Mouse (Mus musculus) regulatory T cell (primary cell): ENCODE measurements around the gene Ttc9b.
"Not testable (repeated sequence)": the region's sequence is repeated elsewhere in the genome, so short reads cannot be mapped to it uniquely, and the experiment has no call there.

Source experiments
- in situ Hi-C: fragments of 300-600 bp; cut with MboI, MseI; formaldehyde crosslinking; loops from one replicate; pipeline ENCODE4 v1.15.1; 2025; ENCODE audit warnings: high pct_unique_total_duplicates

Gene Ttc9b

DNA sequence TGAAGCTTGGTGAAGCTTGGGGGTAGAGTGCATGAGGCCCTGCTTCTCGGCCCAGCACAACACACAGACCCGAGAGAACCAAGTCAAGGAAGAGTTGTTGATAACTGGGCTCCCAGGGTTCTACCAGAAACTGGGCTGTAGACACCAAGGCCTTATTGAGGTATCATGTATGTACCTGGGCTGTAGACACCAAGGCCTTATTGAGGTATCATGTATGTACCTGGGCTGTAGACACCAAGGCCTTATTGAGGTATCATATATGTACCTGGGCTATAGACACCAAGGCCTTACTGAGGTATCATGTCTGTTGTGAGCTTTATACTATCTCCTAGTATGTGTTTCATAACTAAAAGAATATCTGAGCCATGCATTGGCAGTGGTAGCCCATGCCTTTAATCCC is 18.6 kb upstream of the Ttc9b start:
- in situ Hi-C loops, result not testable (repeated sequence)

DNA sequence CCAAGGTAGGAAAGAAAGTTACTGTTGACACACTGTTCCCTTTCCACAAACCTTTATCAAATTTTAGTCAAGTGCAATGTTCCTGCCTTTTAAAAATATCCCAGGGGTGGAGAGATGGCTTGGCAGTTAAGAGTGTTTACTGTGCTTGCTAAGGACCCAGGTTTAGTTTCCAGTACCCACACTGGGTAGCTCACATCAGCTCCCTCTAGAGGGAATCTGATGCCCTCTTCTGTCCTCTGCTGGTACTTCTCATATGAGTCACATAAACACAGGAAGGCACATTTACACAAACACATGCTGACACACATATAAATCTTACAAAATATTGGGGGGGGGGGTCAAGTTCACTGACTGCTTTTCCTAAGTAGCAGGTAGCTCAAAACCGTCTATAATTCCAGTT is 9.2 kb upstream of the Ttc9b start:
- in situ Hi-C loops, result no loop called here

DNA sequence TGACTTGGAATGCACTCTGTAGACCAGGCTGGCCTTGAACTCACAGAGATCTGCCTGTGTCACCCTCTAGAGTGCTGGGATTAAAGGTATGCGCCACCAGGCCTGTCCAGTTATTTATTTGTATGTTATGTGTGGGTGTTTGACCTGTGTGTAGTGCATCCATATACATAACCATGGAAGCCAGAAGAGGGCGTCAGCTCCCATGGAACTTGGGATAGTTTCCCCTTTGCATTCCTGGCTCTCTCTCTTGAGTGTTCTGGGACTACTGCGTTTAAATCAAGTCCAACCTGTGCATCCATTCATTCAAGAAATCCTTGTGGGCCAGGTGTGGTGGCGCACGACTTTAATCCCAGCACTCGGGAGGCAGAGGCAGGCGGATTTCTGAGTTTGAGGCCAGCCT is 7.2 kb upstream of the Ttc9b start:
- in situ Hi-C loops, result no loop called here

DNA sequence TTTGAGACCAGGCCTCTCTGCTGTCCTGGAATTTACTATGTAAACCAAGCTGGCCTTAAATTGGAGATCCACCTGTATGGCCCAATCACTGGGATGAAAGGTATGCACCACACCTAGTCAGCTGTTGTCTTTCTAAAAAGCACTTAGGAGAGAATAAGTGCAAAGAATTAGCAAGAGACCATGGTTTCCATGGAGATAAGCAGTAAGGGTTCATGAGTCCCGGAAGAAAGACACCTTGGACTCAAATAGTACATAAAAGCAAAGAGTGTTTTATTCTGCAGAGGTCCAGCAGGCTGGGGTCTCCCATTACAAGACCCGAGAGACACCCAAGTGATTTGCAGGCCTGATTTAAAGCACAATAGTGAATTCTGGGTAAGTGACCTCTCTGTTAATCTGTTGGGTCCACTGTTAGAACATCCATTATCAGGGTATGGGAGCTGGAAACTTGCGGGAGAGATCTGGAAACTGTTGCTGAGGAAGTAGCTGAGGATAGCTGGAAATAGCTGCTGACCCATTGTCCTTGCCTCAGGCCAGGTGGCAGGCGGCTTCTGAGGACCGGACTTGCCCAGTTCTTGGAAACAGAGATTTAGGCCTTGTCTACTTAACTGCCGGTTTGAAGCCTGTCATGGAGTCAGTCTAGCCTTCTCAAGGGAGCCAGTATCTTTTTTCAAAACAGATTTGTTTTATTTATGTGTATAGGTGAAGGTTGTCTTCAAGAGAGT is 6.3 kb upstream of the Ttc9b start:
- in situ Hi-C loops, result no loop called here

DNA sequence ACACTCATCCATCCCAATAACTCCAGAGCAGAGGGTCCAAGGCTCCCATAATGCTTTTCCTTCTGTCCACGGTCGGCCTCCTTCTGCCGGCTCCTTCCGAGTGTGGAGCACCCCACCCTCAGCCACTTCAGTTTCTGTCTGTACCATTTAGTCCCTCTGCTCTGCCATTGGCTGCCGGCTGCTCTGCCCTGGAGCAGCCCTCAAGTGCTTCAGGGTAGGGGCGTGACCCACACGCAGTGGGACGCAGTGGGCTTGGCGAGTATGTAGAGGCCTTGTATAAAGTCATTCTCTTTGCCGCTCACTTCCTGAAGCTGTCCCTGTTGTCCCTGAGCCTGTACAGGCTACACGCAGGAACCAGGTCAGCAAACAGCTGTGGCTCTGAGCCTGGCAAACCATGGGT is 4.0 kb upstream of the Ttc9b start:
- in situ Hi-C loops, result no loop called here

DNA sequence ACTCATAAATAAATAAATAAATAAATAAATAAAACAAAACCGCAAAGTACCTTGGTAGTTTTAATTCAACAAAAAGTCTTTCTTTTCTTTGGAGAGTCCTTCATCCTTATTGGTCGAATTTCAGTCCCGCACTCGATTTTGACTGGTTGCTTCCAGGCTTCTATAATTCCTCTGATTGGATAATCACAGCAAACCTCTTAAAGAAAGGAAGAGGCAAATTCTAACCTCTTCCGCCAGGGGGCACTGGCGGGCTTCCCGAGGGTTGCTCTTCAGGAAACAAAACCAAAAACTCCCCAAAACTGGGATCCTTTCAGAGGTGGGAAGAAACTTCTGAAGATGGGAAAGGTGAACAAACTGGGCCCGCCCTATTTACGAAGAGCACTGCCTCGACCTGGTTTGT is 2.8 kb upstream of the Ttc9b start:
- in situ Hi-C loops, result no loop called here

DNA sequence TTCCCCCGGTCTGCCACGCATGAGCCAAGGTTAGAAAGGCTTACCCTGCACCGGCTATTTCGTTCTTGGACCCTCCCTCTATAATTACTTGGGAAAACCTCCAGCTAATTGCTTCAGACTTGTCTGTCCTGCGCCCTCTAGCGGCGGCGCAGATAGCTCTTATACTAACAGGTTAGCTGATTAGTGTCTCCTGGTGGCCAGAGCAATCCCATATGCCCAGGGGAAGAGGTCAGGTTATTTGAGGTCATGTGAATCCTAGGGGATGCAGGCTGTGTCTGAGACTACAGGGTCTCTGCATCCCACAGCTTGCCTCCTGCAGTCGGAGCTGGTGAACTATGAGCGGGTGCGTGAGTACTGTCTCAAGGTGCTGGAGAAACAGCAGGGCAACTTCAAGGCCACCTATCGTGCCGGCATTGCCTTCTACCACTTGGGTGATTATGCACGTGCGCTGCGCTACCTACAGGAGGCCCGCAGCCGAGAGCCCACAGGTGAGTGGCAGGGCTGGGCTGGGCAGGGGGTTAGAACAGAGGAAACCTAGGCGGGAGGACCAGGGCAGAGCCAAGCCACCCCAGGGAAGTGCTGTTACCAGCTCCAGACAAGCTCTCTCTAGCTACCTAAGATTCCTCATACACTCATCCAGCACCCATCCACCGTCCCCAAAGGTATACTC is 1.0 kb downstream of the Ttc9b start:
- in situ Hi-C loops, result no loop called here

DNA sequence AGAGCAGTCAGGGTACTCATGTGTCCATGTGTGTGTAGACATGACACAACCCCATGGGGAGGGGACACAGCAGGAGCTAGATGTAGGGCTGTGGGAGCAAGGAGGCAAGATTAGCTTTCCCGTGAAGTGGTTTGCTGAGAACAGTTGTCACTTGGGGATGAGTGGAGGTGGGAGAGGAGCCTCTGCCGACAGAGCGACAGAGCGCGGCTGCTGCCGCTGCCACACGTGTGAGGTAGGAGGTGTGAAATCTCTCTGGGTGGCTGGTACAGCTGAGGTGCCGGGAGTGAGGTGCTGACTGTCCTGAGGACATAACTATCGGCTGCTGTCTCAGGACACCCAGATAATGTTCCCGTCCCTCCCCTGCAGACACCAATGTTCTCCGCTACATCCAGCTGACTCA is 1.8 kb downstream of the Ttc9b start:
- in situ Hi-C loops, result no loop called here

DNA sequence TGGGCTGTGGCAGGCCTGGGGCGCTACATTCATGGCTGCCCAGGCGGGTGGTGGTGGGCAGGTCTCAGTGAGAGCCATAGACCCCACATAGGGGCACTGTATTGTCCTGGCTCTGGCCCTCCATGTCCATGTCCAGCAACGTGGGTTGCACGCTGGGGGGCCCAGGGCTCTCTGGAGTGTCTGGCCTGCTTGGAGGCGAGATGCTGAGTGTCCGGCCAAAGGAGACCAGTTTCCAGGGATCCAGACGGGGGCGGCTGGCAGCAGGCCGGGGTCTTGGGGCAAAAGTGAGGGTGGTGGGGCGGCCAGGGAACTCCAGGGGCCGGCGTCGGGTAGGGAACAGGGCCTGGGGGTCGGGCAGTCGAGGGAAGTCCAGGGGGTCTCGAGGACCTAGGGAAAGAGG is 2.9 kb downstream of the Ttc9b start:
- in situ Hi-C loops, result no loop called here

DNA sequence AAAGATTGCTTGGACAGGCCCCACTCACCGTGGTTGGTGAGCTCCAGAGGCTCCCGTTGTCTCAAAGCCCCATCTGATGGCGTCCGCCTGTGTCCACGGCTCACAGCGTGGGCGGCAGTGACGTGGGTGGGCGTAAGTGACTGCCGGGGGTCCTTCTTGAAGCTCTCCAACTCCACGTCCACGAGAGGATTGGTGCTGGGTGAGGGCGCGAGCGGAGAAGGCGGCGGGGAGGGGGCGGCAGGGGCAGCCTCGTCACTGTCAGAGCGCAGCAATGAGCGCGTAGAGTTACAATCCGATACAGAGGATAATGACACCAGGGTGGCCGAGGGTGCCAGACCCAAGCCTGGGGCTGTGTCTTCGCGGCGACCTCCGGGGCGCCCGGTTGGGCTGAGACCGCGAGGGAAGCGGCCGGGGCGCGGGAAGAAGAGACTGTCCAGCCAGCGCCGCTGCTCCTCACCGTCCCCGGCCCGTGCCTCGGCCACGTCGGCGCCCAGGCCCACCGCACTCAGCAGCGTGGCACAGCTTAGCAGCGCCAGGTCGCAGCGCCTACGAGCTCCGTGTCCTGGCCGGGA is 4.2 kb downstream of the Ttc9b start:
- in situ Hi-C loops, result no loop called here

DNA sequence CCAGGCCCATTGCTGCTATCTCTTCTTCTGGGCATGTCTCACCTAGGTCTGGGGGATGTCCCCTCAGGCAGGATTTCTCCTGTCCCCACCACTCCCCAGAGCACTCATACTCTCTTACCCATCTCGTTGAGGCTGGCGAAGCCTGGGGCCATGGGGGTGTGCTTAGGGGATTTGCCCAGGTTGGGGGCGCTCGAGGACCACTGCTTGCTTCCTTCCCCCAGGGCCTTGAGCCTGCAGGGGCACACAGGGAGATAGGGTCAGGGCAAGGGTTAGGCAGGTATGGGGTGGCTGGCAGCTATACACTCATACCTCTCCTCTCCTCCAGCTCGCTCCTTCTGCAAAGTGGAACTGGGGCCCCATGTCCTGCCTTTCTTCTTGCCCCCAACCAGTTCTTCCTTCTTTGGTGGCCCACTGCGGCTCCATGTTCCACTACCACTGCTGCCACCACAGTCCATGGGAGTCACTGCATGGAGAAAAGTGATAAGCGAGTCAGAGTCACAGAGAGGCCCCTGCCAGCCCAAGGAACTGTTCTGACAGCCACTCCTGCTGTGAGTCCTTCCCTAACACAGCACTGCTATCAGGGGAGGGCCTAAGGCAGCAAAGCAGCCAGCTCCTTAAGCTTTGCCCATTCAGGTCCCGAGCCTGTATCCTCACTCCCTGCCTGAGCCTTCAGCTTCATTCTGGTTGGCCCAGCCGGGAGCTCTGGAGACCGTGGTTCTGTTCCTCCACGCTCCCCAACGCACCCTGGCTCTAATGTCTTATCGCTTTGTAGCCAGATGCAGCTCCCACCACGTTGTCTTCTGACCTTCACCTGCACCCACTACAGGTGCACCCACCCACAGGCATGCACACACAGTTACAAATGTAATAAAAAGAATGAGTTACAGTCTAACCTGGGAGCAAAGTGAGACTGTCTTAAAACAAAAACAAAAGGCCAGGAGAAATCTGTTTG is 5.3 kb downstream of the Ttc9b start:
- in situ Hi-C loops, result no loop called here

DNA sequence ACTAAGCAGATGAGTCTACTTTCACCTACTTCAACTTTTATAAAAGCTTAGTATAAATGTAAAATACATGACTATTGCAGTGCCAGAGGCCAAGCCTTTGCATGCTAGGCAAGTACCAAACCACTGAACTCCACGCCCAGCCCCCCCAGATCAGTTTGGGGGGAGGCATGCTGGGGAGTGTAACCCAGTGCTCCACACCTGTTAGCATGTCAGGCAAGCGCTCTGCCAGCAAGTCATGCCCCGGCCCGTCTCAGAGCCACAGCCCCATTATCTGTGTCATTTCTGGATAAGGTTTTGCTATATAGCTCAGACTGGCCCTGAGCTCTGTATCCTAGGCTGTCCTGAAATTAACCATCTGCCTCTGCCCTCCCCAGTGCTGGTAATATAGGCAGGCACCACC is 8.3 kb downstream of the Ttc9b start:
- in situ Hi-C loops, result no loop called here

DNA sequence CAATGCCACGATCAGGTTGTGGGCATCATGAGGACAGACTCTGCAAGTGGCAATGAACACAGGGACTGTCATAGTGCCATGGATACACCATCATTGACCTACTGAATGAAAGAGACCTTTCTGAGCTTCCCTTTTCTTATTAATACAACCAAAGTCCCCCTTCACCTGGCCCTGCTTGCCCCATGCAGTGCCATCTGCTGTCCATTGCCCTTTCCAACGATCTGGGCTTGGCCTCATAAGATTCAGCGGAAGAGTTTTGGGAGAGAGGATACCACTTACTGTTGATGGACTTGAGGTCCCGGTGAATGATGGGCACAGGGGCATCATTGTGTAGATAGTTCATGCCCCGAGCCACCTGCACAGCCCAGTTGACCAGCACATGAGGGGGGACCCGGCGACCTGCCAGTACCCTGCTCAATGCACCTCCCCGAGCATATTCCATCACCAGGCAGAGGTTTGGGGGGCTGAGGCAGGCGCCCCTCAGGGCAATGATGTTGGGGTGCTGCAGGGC is 19.4 kb downstream of the Ttc9b start:
- in situ Hi-C loops, result no loop called here

DNA sequence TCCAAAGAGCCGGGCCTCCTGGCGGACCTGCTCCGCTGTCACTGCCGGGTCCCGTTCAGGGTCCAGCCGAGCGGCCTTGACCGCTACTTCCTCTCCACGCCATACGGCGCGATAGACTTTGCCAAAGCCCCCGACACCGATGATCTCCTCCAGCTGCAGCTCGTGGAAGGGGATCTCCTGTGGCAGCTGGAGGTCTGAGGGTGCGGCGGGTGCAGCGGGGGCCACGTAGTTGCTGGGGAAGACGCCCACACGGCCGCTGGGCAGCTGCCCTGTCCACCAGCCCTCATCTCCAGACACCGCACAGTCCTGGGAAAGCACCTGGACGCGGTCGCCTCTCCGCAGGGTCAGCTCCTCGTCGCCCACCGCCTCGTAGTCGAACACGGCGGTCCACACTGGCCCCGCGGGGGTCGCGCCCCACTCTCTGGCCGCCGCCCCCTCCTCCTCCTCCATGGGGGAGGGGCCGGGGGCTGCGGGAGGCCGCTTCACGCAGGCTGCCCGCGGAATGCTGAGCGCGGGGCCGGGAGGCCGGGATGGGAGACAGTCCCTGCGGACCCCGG is 19.9 kb downstream of the Ttc9b start:
- in situ Hi-C loops, result no loop called here

DNA sequence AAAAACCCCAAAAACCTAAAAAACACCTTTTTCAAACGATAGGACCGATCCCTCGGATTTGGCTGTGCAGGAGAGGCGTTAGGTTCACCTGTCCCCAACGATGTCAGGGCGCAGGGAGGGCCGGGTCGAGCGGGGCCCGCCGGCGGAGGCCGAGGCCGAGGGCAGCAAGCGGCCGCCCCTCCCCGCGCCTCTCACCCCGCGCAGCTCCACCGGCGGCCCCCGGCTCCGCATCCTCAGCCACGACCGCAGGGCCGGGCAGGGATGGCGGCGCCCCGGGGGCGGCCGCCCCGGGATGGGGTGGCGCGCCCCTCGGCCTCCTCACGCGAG is 20.4 kb downstream of the Ttc9b start:
- in situ Hi-C loops, result no loop called here

DNA sequence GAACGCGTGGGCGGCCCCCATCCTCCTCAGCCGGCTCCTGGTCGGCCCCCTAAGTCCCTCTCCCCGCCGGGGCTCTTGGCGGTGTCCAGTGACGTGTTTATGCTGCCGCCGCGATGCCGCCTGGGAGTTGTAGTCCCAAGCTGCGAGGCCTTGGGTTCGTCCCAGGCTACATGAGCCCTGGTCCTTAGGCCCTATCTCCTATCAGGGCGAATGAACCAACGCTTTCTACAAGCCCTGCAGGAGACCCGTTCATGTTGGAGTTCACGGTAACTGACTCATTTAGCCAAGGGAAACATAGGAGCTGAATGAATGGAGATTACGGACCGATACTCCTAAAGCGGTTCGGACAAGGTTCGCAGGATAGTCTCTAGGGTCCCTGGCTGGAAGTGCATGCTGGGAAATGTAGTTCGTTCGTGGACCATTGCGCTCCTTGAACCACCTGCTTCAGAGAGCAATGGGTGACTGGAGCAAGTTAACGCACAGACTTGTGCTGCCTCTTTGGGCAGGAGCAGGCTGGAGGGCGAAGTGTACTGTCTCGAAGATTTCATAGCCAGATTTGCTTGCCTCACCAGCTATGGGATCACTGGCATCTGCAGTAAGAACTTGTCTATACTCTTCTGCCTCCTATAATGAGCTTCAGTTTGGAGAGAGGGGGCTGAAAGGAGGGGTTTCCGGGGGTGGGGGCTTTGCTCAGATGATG is 21.0 kb downstream of the Ttc9b start, which contains the start of gene Map3k10:
Gene Map3k10 (minus strand): TSS at position 77 of the 700 bp plus-strand sequence.
- in situ Hi-C loops, result no loop called here

DNA sequence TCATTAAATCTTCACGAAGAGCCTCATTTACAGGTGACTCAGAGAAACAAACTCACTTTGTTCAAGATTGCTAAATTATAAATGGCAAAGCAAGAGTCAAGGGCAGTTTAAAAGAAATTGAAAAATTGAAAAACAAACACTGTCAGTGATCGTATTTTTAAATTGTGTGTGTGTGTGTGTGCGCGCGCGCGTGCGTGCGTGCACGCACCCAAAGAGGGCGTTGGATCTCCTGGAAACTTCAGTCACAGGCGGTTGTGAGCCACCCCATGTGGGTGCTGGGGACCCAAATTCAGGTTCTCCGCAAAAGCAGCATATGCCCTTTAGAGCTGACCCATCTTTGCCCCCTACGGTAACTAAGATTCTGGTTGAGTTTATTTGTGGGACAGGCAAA is 21.5 kb downstream of the Ttc9b start:
- in situ Hi-C loops, result no loop called here

DNA sequence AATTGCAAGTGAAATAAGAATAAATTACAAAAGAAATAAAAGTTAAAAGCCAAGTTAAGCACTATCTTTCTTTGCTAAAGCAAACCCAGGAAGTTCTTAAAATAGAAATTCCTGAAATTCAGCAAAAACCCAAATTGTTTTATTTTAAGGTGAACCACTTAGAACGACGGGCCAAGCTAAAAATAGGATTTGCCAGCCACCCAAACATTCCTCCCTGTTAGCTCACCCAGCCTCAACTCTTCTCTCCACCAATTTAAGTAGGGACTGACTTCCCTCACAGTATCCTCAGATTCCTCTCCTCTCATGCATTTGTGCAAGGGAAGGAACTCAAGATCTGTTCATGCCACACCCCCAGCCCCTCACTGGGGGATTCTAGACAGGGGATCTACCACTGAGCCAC is 29.5 kb downstream of the Ttc9b start:
- in situ Hi-C loops, result no loop called here

DNA sequence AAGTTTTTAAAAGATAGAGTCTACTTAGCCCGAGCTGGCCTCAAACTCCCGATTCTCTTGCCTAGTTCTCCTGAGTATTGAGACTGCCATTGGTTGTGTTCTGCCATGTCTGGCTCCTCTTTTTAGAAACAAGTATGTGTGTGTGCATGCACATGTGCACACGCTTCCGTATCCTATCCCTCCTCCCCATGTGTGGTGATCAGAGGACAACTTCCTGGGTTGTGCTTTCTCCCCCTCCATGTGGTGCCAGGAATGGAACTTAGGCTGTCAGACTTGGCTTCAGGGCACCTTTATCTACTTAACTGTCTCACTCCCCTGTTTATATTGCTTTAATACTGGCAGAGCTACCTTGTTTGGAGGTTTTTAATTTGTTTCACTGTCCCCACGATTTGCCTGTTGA is 31.5 kb downstream of the Ttc9b start:
- in situ Hi-C loops, result no loop called here

DNA sequence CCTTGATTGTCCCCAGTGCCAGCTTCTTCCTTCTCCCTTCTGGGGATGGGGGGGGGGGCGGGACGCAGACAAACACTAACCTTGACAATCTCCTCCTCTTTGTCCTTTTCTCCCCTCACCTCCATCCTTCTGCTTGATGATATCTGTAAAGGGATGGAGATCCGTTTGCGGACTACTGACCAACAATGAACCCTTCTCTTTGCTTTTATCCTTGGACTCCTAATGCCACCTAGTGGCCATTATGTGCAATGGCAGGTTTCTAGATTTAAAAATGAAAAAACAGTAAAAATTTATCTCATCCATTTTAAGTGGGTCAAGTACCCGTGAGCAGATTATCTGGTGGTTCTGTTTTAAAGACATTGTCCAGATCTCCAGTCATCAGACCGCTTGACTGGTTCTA is 32.0 kb downstream of the Ttc9b start:
- in situ Hi-C loops, result no loop called here

DNA sequence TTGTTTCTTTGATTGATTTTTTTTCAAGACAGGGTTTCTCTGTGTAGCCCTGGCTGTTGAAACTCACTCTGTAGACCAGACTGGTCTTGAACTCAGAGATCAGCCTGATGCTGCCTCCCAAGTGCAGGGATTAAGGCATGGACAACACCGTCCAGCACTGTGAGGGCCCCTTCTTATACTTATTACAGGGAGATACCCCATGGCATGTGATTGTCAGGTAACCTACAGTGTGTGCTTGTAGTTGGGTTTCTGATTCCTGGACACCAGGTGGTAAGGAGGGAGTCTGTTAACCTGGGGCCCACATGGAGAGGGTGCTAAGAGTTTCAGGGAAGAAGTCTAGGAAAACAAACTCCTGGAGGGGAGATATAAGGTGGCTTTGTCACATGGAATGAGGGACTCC is 33.3 kb downstream of the Ttc9b start:
- in situ Hi-C loops, result no loop called here
